Mouse (Mus musculus) testis, adult 2 months (tissue): Measurements from ENCODE around the gene Cdh24. TPM values are rescaled to one million over a fixed set of nuclear protein-coding genes. Genes with fewer than 3 reads are reported as not detected.
"Not testable (repeated sequence)": the region's sequence is repeated elsewhere in the genome, so short reads cannot be mapped to it uniquely, and the experiment has no call there.

Source experiments
- H3K27ac ChIP-seq: fragments of 200-500 bp; 2 replicates; pipeline ENCODE4 v1.5.1; 2012; ENCODE audit warnings: low read depth, low read length; ENCODE audit not compliant: control insufficient read depth, insufficient read depth
- H3K27me3 ChIP-seq: fragments of 200-500 bp; 2 replicates; pipeline ENCODE4 v1.6.1; 2012; ENCODE audit warnings: mild to moderate bottlenecking, low read length, moderate library complexity; ENCODE audit not compliant: control insufficient read depth, insufficient read depth
- H3K36me3 ChIP-seq: fragments of 200-500 bp; 2 replicates; pipeline ENCODE4 v1.6.1; 2012; ENCODE audit warnings: mild to moderate bottlenecking, low read length; ENCODE audit not compliant: control insufficient read depth, insufficient read depth
- H3K4me1 ChIP-seq: fragments of 200-500 bp; 2 replicates; pipeline ENCODE4 v1.6.1; 2012; ENCODE audit warnings: low read length; ENCODE audit not compliant: control insufficient read depth, insufficient read depth
- H3K4me3 ChIP-seq: fragments of 200-500 bp; 2 replicates; pipeline ENCODE4 v1.5.1; 2012; ENCODE audit warnings: low read depth, mild to moderate bottlenecking, low read length, moderate library complexity, mixed read lengths; ENCODE audit not compliant: control insufficient read depth
- CTCF ChIP-seq: fragments of 200-500 bp; IDR thresholded peaks from 2 replicates; pipeline ENCODE4 v1.5.1; 2012; ENCODE audit warnings: low read depth, mild to moderate bottlenecking, inconsistent platforms, low read length, moderate library complexity; ENCODE audit not compliant: control insufficient read depth, insufficient read depth, insufficient replicate concordance
- POLR2A ChIP-seq: fragments of 200-500 bp; IDR thresholded peaks from 2 replicates; pipeline ENCODE4 v1.6.1; 2012; ENCODE audit warnings: low read depth, mild to moderate bottlenecking, inconsistent platforms, low read length, moderate library complexity; ENCODE audit not compliant: control insufficient read depth
- polyA plus RNA-seq: library from polyadenylated mRNA; depleted of rRNA; stranded (reverse); fragments of >200 nt; gene quantifications from 2 replicates; pipeline ENCODE4 v1.2.3, GENCODE M21; 2012

Gene Cdh24
- polyA plus RNA-seq, 1 experiment, result 10.2 TPM

DNA sequence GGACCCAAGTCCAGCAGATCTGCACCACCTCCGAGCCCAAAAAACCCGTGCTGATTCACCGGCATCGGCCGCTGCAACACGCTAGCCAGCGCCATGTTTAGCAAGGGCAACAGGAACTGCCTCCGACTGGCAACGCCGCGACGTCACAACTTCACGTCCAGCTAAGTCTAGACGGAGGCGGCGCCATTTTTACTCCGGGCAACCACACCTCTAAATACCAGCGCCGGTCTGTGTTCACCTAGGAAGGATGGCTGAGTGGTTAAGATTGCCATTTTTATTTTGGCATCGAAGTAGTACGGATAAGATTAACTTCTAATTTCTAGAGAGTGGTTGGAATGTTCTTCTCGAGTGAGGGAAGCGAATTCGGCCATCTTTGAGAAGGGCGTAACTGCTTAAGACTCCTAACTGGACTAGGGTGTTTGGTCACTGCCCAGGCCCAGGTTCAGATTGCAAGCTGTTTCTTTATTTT is 23.2 kb downstream of the Cdh24 start, which contains the start of gene Psmb5:
Psmb5 (minus strand) TSS at position 126 of the 469 bp plus-strand sequence.
- peak; percentile 81 for TF ChIP-seq POLR2A
- TF ChIP-seq CTCF, result no peak
- Histone ChIP-seq H3K27ac (peak within 1 kb of the TSS; percentile 91), H3K27me3 (no peaks in the 10 kb centered on the region), H3K36me3 (no peaks in the 10 kb centered on the region; the same call in 1 of the 2 replicates), H3K4me1 (no peaks in the 10 kb centered on the region; the same call in none of the 2 replicates), H3K4me3 (peak within 1 kb of the TSS; percentile 99)

GRCm38 (mm10) chr14:54617152-54617896 is 23.8 kb downstream of the Cdh24 start:
- Histone ChIP-seq H3K27me3 (no peaks in the 10 kb centered on the region), H3K4me1 (no peaks in the 10 kb centered on the region; the same call in none of the 2 replicates), H3K4me3 (peak overlapping the region; percentile 99), H3K36me3 (no peaks in the 10 kb centered on the region; the same call in 1 of the 2 replicates), H3K27ac (peak overlapping the region; percentile 91)
- no peak; the same call in 1 of the 2 replicates for TF ChIP-seq POLR2A
- TF ChIP-seq CTCF, result no peak

- no peaks in the 10 kb centered on the region; the same call in 1 of the 2 replicates for H3K36me3 ChIP-seq
- no peak overlapping the region for H3K27ac ChIP-seq
- H3K27me3 ChIP-seq, result no peaks in the 10 kb centered on the region
- H3K4me1 ChIP-seq, result no peaks in the 10 kb centered on the region; the same call in none of the 2 replicates
- no peak for TF ChIP-seq POLR2A
- no peak for TF ChIP-seq CTCF
- H3K4me3 ChIP-seq, result no peak overlapping the region
Observed at GRCm38 (mm10) chr14:54616226-54616825, 24.8 kb downstream of the Cdh24 start.

DNA sequence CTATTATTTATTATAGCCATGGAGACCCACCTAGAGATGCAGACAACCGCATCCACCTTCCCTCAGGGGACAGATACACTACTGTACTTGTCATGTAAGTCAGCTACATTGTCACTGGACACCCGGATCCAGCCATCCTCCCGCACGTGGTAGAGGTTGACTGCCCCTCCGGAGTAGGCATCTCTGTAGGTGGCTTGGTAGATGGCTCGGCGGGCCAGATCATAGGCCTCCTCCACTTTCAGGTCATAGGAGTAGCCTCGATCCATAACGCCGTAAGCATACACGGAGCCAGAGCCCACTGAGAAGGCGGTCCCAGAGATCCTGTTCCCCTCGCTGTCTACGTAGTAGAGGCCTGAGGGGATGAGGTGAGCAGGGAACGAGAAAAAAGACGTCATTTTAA is 27.0 kb downstream of the Cdh24 start:
- H3K36me3 ChIP-seq, H3K27me3 ChIP-seq, H3K27ac ChIP-seq: not testable (repeated sequence)

GRCm38 (mm10) chr14:54610648-54611047 is 30.5 kb downstream of the Cdh24 start:
- H3K27ac ChIP-seq, result no peak overlapping the region
- H3K27me3 ChIP-seq, result no peaks in the 10 kb centered on the region
- TF ChIP-seq CTCF (no peak), POLR2A (no peak)
- no peaks in the 10 kb centered on the region for H3K36me3 ChIP-seq
- H3K4me1 ChIP-seq, result peaks cover 3% of the 10 kb centered on the region
- no peak overlapping the region for H3K4me3 ChIP-seq

More for the DNA sequence above, 27.0 kb downstream of the Cdh24 start:
- H3K4me3 ChIP-seq, H3K4me1 ChIP-seq: not testable (repeated sequence)

- H3K4me3 ChIP-seq, result no peak overlapping the region
- H3K27ac ChIP-seq, result no peak overlapping the region; the same call in 1 of the 2 replicates
- no peaks in the 10 kb centered on the region for H3K27me3 ChIP-seq
- TF ChIP-seq POLR2A, result no peak
- no peak for TF ChIP-seq CTCF
- H3K4me1 ChIP-seq, result peaks cover 3% of the 10 kb centered on the region
- H3K36me3 ChIP-seq, result no peaks in the 10 kb centered on the region
Observed at GRCm38 (mm10) chr14:54609962-54610361, 31.2 kb downstream of the Cdh24 start.

DNA sequence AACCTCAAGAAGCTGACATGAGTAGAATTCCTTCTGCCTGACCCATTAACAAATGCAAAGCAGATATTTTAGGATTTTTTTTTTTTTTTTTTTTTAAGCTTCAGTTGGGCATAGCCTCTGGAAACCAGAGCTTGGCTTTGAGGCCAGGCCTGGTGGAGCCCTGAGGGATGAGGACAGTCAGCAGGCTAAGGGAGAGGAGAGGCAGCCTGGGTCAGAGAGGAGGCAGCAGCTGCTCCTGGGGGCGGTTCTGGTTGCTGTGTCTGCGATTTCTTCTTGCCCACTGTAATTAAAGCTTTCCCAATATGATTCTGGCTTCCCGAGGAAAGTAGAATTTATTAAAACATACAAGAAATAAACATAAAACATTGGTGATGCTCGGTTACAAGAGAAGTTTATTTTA is 31.9 kb downstream of the Cdh24 start:
- Histone ChIP-seq H3K4me3 (no peak overlapping the region), H3K36me3 (no peaks in the 10 kb centered on the region), H3K27ac (no peak overlapping the region), H3K27me3 (no peaks in the 10 kb centered on the region), H3K4me1 (peaks cover 3% of the 10 kb centered on the region)
- no peak for TF ChIP-seq POLR2A
- no peak for TF ChIP-seq CTCF
